Mouse (Mus musculus) olfactory bulb, adult 2 months (tissue): ENCODE results near the gene Ndufv1.

Experiments used
- CTCF ChIP-seq: fragments of 200-500 bp; IDR thresholded peaks from 2 replicates; pipeline ENCODE4 v1.5.1; 2012; ENCODE audit warnings: low read depth, mild to moderate bottlenecking, low read length, moderate library complexity; ENCODE audit not compliant: insufficient read depth
- POLR2A ChIP-seq: fragments of 200-500 bp; IDR thresholded peaks from 2 replicates; pipeline ENCODE4 v1.6.1; 2012; ENCODE audit warnings: mild to moderate bottlenecking, low read depth, low read length, moderate library complexity; ENCODE audit not compliant: insufficient read depth

- no peak for TF ChIP-seq POLR2A
- no peak for TF ChIP-seq CTCF
Measured at GRCm38 (mm10) chr19:4036327-4037045, 23.9 kb upstream of the Ndufv1 start.
